Mouse (Mus musculus) hindbrain, postnatal 0 days (tissue): ENCODE data around the gene Ehf. TPM values are rescaled to one million over a fixed set of nuclear protein-coding genes. Genes with fewer than 3 reads are reported as not detected.

Experiments used
- ATAC-seq: fragments of 200-750 bp; cut with Nextera tagmentation; 2 replicates; pipeline ENCODE4 v1.8.0; 2017; ENCODE audit warnings: mild to moderate bottlenecking, moderate TSS enrichment, moderate library complexity
- DNase-seq: peaks from one replicate; pipeline ENCODE4 v3.0.0-alpha.2; 2015; ENCODE audit warnings: low spot score
- H3K27ac ChIP-seq: fragments of 300-500 bp; sonication (generic); 2 replicates; pipeline ENCODE4 v1.5.1; 2014; ENCODE audit warnings: mild to moderate bottlenecking
- H3K27me3 ChIP-seq: fragments of 300-500 bp; sonication (generic); 2 replicates; pipeline ENCODE4 v1.6.1; 2014; ENCODE audit warnings: low read length, mixed read lengths; ENCODE audit not compliant: insufficient read depth
- H3K36me3 ChIP-seq: fragments of 300-500 bp; sonication (generic); 2 replicates; pipeline ENCODE4 v1.6.1; 2014; ENCODE audit warnings: low read length, mixed read lengths; ENCODE audit not compliant: insufficient read depth
- H3K4me1 ChIP-seq: fragments of 300-500 bp; sonication (generic); 2 replicates; pipeline ENCODE4 v1.6.1; 2014; ENCODE audit warnings: antibody characterized with exemption, low read length, mixed read lengths; ENCODE audit not compliant: insufficient read depth
- H3K4me2 ChIP-seq: fragments of 300-500 bp; sonication (generic); 2 replicates; pipeline ENCODE4 v1.6.1; 2014; ENCODE audit warnings: low read depth, mild to moderate bottlenecking, low read length, moderate library complexity, mixed read lengths
- H3K4me3 ChIP-seq: fragments of 300-500 bp; sonication (generic); 2 replicates; pipeline ENCODE4 v1.5.1; 2014; ENCODE audit warnings: low read length
- H3K9ac ChIP-seq: fragments of 300-500 bp; sonication (generic); replicated peaks from 2 replicates; pipeline ENCODE4 v1.6.1; 2014; ENCODE audit warnings: mild to moderate bottlenecking, low read length, moderate library complexity, mixed read lengths
- H3K9me3 ChIP-seq: fragments of 300-500 bp; sonication (generic); 2 replicates; pipeline ENCODE4 v1.6.1; 2016; ENCODE audit warnings: low read length, mixed read lengths
- CTCF ChIP-seq: IDR thresholded peaks from 2 replicates; pipeline ENCODE4 v1.5.1; 2016; ENCODE audit warnings: antibody characterized with exemption, control low read depth, low read depth
- WGBS: fragments of 180-500 bp; shearing (Covaris S2); extraction: QIAGEN DNeasy Blood & Tissue Kit; methylation state at CpG from one replicate; pipeline ENCODE4 v1.1.7; 2014; 5-methylcytosine and 5-hydroxymethylcytosine counted together
- polyA plus RNA-seq: library from polyadenylated mRNA; unstranded; fragments of >200 nt; fragmentation: Nextera tagmentation; extraction: Ambion mirVana; gene quantifications from 2 replicates; pipeline ENCODE4 v1.2.1, GENCODE M21; 2015
- total RNA-seq: library from RNA; depleted of rRNA; stranded (reverse); fragments of >200 nt; gene quantifications from 2 replicates; pipeline ENCODE4 v1.2.3, GENCODE M21; 2014

The Ehf gene
- total and polyA plus RNA-seq, 2 experiments from 2014 or later = 0.20 TPM; not detected in 1

GRCm38 (mm10) chr2:103275316-103275960 is 27.6 kb downstream of the Ehf start:
- H3K36me3 ChIP-seq = no peaks in the 10 kb centered on the region
- H3K9me3 ChIP-seq = no peaks in the 10 kb centered on the region
- H3K9ac ChIP-seq = no peak overlapping the region
- no peak for TF ChIP-seq CTCF
- no peak for DNase-seq
- WGBS = 92% methylated on average over 6 of the region's 6 CpGs
- no peak overlapping the region for H3K4me2 ChIP-seq
- no peaks in the 10 kb centered on the region for H3K4me1 ChIP-seq
- no peaks in the 10 kb centered on the region for H3K27me3 ChIP-seq
- no peak overlapping the region for H3K4me3 ChIP-seq
- no peak for ATAC-seq
- no peak overlapping the region for H3K27ac ChIP-seq

DNA sequence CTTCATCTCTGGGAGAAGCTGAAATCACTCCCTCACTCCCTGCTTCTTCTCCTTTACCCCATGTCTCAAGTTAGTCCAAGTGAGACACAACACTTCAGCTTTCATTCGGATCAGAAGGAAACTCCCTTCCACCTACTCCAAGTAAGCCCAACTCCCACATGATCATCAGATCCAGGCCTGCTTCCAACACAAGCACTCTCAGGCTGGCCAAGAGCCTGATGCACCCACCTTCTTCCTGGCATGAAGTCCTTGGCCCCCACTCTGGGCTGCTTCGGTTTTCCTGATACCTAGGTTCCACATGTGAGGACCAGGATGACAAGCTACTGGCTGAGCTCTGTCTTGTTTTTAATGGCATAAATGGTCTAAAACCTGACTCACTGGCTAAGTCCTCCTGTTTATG is 28.3 kb downstream of the Ehf start:
- no peaks in the 10 kb centered on the region for H3K36me3 ChIP-seq
- ATAC-seq = no peak
- DNase-seq = no peak
- H3K9me3 ChIP-seq = no peaks in the 10 kb centered on the region
- no peak overlapping the region for H3K4me2 ChIP-seq
- H3K4me3 ChIP-seq = no peak overlapping the region
- no peak for TF ChIP-seq CTCF
- no peaks in the 10 kb centered on the region for H3K4me1 ChIP-seq
- no peaks in the 10 kb centered on the region for H3K27me3 ChIP-seq
- no peak overlapping the region for H3K27ac ChIP-seq
- 91% methylated on average over 2 of the region's 2 CpGs for WGBS
- H3K9ac ChIP-seq = no peak overlapping the region

GRCm38 (mm10) chr2:103274270-103274669 is 28.8 kb downstream of the Ehf start:
- no peaks in the 10 kb centered on the region for H3K27me3 ChIP-seq
- no peak overlapping the region for H3K4me2 ChIP-seq
- H3K4me3 ChIP-seq = no peak overlapping the region
- 80% methylated on average over 1 of the region's 1 CpGs for WGBS
- no peak for ATAC-seq
- H3K36me3 ChIP-seq = no peaks in the 10 kb centered on the region
- H3K9ac ChIP-seq = no peak overlapping the region
- no peaks in the 10 kb centered on the region for H3K9me3 ChIP-seq
- no peak for DNase-seq
- no peaks in the 10 kb centered on the region for H3K4me1 ChIP-seq
- no peak overlapping the region for H3K27ac ChIP-seq
- TF ChIP-seq CTCF = no peak

DNA sequence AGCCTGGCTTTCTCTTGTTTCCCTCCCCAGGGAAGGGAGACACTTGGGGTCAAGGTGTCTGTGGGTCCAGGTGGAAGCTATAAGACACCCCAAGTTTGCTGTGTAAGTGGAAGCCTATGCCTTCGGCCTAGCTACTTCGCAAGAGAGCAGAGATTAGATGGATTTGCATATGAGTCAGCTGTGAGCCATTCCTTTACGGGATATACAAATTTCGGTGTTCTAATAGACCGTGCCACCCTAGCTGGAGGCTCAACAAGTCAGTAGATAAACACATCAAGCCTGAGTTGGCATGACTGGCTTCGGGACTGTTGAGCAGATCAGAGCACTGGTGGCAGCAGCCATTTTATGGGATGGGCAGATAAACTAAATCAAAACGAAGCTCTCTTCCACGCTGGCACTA is 31.6 kb downstream of the Ehf start:
- no peaks in the 10 kb centered on the region for H3K4me1 ChIP-seq
- no peak for ATAC-seq

GRCm38 (mm10) chr2:103270556-103271160 is 32.4 kb downstream of the Ehf start:
- no peak overlapping the region for H3K9ac ChIP-seq
- H3K4me2 ChIP-seq = no peak overlapping the region
- 56% methylated on average over 5 of the region's 5 CpGs for WGBS
- no peak for ATAC-seq
- no peaks in the 10 kb centered on the region for H3K36me3 ChIP-seq
- H3K27me3 ChIP-seq = no peaks in the 10 kb centered on the region
- no peaks in the 10 kb centered on the region for H3K4me1 ChIP-seq
- peak; percentile 27 for DNase-seq
- no peak overlapping the region for H3K4me3 ChIP-seq
- no peak overlapping the region for H3K27ac ChIP-seq
- no peak for TF ChIP-seq CTCF
- H3K9me3 ChIP-seq = no peaks in the 10 kb centered on the region

More for the DNA sequence above, 31.6 kb downstream of the Ehf start:
- Histone ChIP-seq H3K9me3 (no peaks in the 10 kb centered on the region), H3K4me3 (no peak overlapping the region), H3K9ac (no peak overlapping the region), H3K27ac (no peak overlapping the region), H3K27me3 (no peaks in the 10 kb centered on the region), H3K36me3 (no peaks in the 10 kb centered on the region), H3K4me2 (no peak overlapping the region)
- DNase-seq = no peak
- WGBS = 91% methylated on average over 8 of the region's 8 CpGs
- no peak for TF ChIP-seq CTCF

DNA sequence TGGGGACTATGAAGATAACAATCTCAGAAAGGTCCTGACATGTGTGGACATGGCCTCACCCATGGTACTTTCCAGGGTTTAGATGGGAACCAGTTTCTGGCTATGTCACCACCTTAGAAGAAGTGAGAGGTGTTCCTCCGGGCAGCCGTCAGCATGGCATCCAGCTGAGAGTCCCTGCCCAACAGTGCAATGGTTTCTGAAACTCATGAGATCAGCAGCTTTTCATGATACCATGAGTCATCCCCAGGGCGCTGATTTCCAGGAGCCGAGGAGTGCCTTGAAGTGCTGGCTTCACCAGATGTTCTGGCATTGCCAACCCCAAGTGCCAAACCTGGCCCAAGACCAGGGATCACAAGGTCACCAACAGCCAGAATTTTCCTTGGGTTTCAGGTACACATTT is 64.0 kb downstream of the Ehf start:
- DNase-seq = no peak
- no peaks in the 10 kb centered on the region for H3K36me3 ChIP-seq
- no peak overlapping the region for H3K4me2 ChIP-seq
- H3K4me1 ChIP-seq = no peaks in the 10 kb centered on the region
- no peak for TF ChIP-seq CTCF
- ATAC-seq = no peak
- no peaks in the 10 kb centered on the region for H3K27me3 ChIP-seq
- H3K9ac ChIP-seq = no peak overlapping the region
- H3K4me3 ChIP-seq = no peak overlapping the region
- 90% methylated on average over 4 of the region's 4 CpGs for WGBS
- H3K27ac ChIP-seq = no peak overlapping the region
- no peaks in the 10 kb centered on the region for H3K9me3 ChIP-seq

GRCm38 (mm10) chr2:103226781-103227180 is 76.3 kb downstream of the Ehf start:
- Histone ChIP-seq H3K27ac (no peak overlapping the region), H3K9me3 (no peaks in the 10 kb centered on the region), H3K27me3 (no peaks in the 10 kb centered on the region), H3K4me1 (no peaks in the 10 kb centered on the region), H3K4me3 (no peak overlapping the region), H3K4me2 (no peak overlapping the region), H3K9ac (no peak overlapping the region), H3K36me3 (no peaks in the 10 kb centered on the region)
- DNase-seq (no peak), ATAC-seq (no peak)
- 94% methylated on average over 2 of the region's 2 CpGs for WGBS
- no peak for TF ChIP-seq CTCF
